Mouse (Mus musculus) limb, embryonic 11.5 days (tissue): ENCODE measurements around the gene Kirrel2. TPM values are rescaled to one million over a fixed set of nuclear protein-coding genes. Genes with fewer than 3 reads are reported as not detected.
A peak's percentile ranks its signal among the peaks of the same experiment; 100 is the strongest.
"Not testable (repeated sequence)": the region's sequence is repeated elsewhere in the genome, so short reads cannot be mapped to it uniquely, and the experiment has no call there.

Experiments used
- ATAC-seq: fragments of 200-750 bp; cut with Nextera tagmentation; 2 replicates; pipeline ENCODE4 v1.8.0; 2017; ENCODE audit warnings: low read depth; ENCODE audit not compliant: insufficient number of reproducible peaks, low FRiP score, low TSS enrichment
- DNase-seq: peaks from one replicate; pipeline ENCODE4 v3.0.0-alpha.2; 2015; ENCODE audit warnings: low spot score
- H3K27ac ChIP-seq: fragments of 300-500 bp; sonication (generic); replicated peaks from 2 replicates; pipeline ENCODE4 v1.5.1; 2014; ENCODE audit warnings: low read depth, mild to moderate bottlenecking, low read length
- H3K27me3 ChIP-seq: fragments of 300-500 bp; sonication (generic); 2 replicates; pipeline ENCODE4 v1.6.1; 2014; ENCODE audit warnings: mild to moderate bottlenecking, low read length, mixed read lengths; ENCODE audit not compliant: control insufficient read depth, insufficient read depth
- H3K36me3 ChIP-seq: fragments of 300-500 bp; sonication (generic); 2 replicates; pipeline ENCODE4 v1.6.1; 2014; ENCODE audit warnings: mild to moderate bottlenecking, low read length, moderate library complexity, mixed read lengths; ENCODE audit not compliant: control insufficient read depth, insufficient read depth
- H3K4me1 ChIP-seq: fragments of 300-500 bp; sonication (generic); 2 replicates; pipeline ENCODE4 v1.6.1; 2014; ENCODE audit warnings: low read length, mixed read lengths; ENCODE audit not compliant: control insufficient read depth, insufficient read depth
- H3K4me2 ChIP-seq: fragments of 300-500 bp; sonication (generic); 2 replicates; pipeline ENCODE4 v1.6.1; 2014; ENCODE audit warnings: low read depth, mild to moderate bottlenecking, moderate library complexity; ENCODE audit not compliant: severe bottlenecking
- H3K4me3 ChIP-seq: fragments of 300-500 bp; sonication (generic); 2 replicates; pipeline ENCODE4 v1.5.1; 2014; ENCODE audit warnings: low read depth, low read length
- H3K9ac ChIP-seq: fragments of 300-500 bp; sonication (generic); 2 replicates; pipeline ENCODE4 v1.6.1; 2014; ENCODE audit warnings: mild to moderate bottlenecking, low read length
- H3K9me3 ChIP-seq: fragments of 300-500 bp; sonication (generic); 2 replicates; pipeline ENCODE4 v1.6.1; 2016; ENCODE audit warnings: low read length; ENCODE audit not compliant: control insufficient read depth
- WGBS: fragments of 180-500 bp; shearing (Covaris S2); extraction: QIAGEN DNeasy Blood & Tissue Kit; methylation state at CpG from one replicate; pipeline ENCODE4 v1.1.7; 2014; 5-methylcytosine and 5-hydroxymethylcytosine counted together
- polyA plus RNA-seq: library from polyadenylated mRNA; unstranded; fragments of >200 nt; fragmentation: Nextera tagmentation; extraction: Ambion mirVana; gene quantifications from 2 replicates; pipeline ENCODE4 v1.2.1, GENCODE M21; 2014

The Kirrel2 gene
- polyA plus RNA-seq, 1 experiment from 2014 or later = not detected

DNA sequence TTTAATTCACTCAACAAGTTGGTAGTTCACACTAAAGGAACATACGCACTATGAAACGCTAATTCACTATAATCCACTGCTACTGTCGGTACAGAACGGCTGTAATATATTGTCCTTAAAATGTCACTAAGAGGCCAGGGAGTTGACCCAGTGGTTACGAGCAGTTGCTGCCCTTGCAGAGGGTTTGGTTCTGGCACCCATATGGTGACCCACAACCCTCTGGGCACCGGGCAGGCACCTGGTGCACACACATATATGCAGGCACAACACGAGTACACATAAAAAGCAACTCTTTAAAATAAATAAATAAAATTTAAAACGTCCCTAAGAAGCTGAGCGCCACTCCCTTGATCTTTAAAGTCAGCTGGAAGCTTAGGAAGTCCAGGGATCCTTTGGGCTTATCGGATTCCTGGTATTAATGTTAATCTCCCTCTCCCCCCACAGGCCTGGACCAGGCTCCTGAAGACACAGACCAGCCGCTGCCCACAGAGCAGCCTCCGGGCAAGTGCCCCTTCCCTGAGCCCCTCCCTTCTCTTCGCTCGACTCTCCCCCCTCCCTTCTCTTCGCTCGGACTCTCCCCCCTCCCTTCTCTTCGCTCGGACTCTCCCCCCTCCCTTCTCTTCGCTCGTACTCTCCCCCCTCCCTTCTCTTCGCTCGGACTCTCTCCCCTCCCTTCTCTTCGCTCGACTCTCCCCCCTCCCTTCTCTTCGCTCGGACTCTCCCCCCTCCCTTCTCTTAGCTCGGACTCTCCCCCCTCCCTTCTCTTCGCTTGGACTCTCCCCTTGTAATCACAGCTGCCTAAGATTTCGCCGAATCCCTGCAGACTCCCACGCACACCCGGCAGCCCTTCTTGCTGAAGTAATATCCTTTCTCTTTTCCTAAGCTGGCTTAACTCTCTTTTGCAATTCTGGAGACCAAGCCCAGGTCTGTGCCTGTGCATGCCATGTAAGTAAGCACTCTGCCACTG is 20.2 kb upstream of the Kirrel2 start:
- H3K9me3 ChIP-seq = no peaks in the 10 kb centered on the region; the same call in 1 of the 2 replicates
- no peaks in the 10 kb centered on the region for H3K4me1 ChIP-seq
- no peaks in the 10 kb centered on the region for H3K36me3 ChIP-seq
- DNase-seq (peak; percentile 26), ATAC-seq (no peak)
- H3K4me3 ChIP-seq = peak overlapping the region; percentile 9; the same call in 1 of the 2 replicates
- H3K27ac ChIP-seq = no peak overlapping the region
- no peak overlapping the region for H3K9ac ChIP-seq
- WGBS = 6% methylated on average over 32 of the region's 32 CpGs
- H3K27me3 ChIP-seq = no peaks in the 10 kb centered on the region
- peak overlapping the region; percentile 36 for H3K4me2 ChIP-seq

DNA sequence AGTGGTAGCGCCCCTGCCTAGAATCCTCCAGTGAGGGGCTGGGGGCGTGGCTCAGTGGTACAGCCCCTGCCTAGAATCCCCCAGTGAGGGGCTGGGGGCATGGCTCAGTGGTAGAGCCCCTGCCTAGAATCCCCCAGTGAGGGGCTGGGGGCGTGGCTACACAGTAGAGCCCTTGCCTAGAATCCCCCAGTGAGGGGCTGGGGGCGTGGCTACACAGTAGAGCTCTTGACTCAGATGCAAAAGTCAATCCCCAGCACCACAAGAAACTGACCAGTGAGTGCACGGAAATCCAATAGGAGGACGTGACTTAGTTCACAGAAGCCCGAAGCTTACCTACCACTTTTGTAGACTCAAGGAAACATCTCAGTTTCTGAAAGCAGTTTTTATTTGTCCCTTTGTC is 18.6 kb upstream of the Kirrel2 start:
- H3K9ac ChIP-seq, H3K4me2 ChIP-seq, DNase-seq, H3K4me1 ChIP-seq, H3K27me3 ChIP-seq, H3K27ac ChIP-seq, ATAC-seq, H3K4me3 ChIP-seq, H3K9me3 ChIP-seq, H3K36me3 ChIP-seq: not testable (repeated sequence)
- 84% methylated on average over 7 of the region's 7 CpGs for whole genome bisulfite sequencing

DNA sequence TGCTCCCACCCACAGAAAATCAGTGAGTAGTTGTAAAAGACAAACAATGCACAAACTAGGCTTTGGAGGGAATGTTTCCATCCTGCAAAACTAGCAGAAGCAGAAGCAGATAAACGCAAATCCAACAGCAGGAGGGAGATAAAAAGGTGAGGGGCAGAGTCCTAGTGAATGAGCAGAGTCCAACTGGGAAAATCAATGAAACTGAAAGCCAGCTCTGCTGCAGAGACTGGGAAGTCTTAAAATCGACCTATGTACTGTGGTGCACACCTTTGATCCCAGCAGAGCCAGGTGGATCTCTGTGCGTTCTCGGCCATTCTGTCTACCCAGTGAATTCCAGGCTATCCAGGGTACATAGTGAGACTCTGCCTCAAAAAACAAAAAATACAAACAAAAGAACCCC is 17.5 kb upstream of the Kirrel2 start:
- H3K27ac ChIP-seq = no peak overlapping the region
- no peak overlapping the region for H3K4me3 ChIP-seq
- no peaks in the 10 kb centered on the region; the same call in 1 of the 2 replicates for H3K9me3 ChIP-seq
- 70% methylated on average over 4 of the region's 4 CpGs for WGBS
- no peak overlapping the region for H3K4me2 ChIP-seq
- ATAC-seq (no peak), DNase-seq (no peak)
- no peaks in the 10 kb centered on the region for H3K36me3 ChIP-seq
- H3K4me1 ChIP-seq = no peaks in the 10 kb centered on the region
- no peaks in the 10 kb centered on the region for H3K27me3 ChIP-seq
- H3K9ac ChIP-seq = no peak overlapping the region

DNA sequence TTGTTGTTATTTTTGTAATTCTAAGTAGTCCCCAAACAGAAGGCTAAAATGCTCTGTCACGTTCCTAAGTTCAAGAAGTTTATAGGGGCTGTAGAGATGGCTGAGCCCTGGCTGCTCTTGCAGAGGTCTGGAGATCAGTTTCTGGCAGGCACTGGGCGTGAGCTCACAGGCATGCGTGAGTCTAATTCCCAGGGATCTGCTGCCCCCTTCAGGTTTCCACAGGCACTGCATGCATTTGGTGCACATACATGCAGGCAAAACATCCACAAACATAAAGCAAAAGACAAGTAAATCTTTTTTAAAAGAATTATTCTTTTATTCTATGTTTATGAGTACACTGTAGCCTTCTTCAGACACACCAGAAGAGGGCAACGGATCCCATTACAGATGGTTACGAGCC is 14.9 kb upstream of the Kirrel2 start:
- Histone ChIP-seq H3K27me3 (peaks cover 5% of the 10 kb centered on the region), H3K9me3 (no peaks in the 10 kb centered on the region; the same call in 1 of the 2 replicates), H3K4me2 (no peak overlapping the region), H3K4me1 (no peaks in the 10 kb centered on the region), H3K4me3 (no peak overlapping the region), H3K36me3 (no peaks in the 10 kb centered on the region), H3K9ac (no peak overlapping the region), H3K27ac (no peak overlapping the region)
- DNase-seq = peak; percentile 69
- 42% methylated on average over 5 of the region's 5 CpGs for WGBS
- no peak for ATAC-seq

DNA sequence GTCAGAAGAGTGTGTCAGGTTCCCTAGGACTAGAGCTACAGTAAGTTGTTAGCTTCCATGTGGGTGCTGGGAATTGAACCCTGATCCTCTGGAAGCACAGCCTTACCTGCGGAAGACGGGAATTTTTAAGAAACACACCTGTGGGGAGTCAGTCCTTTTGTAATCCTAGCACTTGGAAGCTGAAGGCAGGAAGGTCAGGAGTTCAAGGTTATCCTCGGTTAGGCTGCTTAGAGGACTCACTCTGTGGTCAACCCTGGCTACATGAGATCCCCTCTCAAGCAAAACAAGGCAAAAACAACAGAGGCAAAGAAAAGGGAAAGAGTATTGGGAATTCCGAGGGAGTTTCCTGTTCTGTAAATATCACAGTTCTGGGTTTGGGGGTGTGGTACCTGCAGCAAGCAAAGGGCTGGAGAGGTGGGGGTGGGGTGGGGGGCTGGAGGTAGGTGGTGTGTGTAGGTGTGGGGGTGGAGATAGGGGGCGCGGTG is 7.4 kb upstream of the Kirrel2 start:
- Histone ChIP-seq H3K9me3 (no peaks in the 10 kb centered on the region), H3K27ac (no peak overlapping the region), H3K36me3 (no peaks in the 10 kb centered on the region), H3K4me2 (no peak overlapping the region), H3K4me3 (no peak overlapping the region), H3K9ac (no peak overlapping the region), H3K27me3 (peaks cover 75% of the 10 kb centered on the region), H3K4me1 (peaks cover 3% of the 10 kb centered on the region; the same call in 1 of the 2 replicates)
- ATAC-seq (no peak), DNase-seq (no peak)
- WGBS = 14% methylated on average over 6 of the region's 6 CpGs

DNA sequence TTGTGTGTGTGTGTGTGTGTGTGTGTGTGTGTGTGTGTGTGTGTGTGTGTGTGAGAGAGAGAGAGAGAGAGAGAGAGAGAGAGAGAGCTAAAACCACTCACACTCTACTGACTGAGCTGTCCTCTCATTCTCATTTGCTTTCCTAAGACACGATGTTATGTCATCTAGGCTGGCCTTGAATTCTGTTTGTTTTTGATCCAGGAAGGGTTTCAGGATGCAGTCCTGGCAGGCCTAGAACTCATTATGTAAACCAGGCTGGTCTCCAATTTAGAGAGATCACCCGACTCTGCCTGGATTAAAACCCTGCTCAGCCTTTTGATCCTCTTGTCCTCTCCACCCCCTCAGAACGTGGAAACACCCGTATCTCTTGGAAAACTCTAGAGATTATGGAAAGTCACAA is 6.5 kb upstream of the Kirrel2 start:
- Histone ChIP-seq H3K4me3 (no peak overlapping the region), H3K27ac (no peak overlapping the region), H3K4me1 (peaks cover 3% of the 10 kb centered on the region; the same call in 1 of the 2 replicates), H3K27me3 (peaks cover 82% of the 10 kb centered on the region), H3K9ac (no peak overlapping the region), H3K9me3 (no peaks in the 10 kb centered on the region), H3K36me3 (no peaks in the 10 kb centered on the region), H3K4me2 (no peak overlapping the region)
- 25% methylated on average over 4 of the region's 4 CpGs for WGBS
- ATAC-seq (no peak), DNase-seq (no peak)

DNA sequence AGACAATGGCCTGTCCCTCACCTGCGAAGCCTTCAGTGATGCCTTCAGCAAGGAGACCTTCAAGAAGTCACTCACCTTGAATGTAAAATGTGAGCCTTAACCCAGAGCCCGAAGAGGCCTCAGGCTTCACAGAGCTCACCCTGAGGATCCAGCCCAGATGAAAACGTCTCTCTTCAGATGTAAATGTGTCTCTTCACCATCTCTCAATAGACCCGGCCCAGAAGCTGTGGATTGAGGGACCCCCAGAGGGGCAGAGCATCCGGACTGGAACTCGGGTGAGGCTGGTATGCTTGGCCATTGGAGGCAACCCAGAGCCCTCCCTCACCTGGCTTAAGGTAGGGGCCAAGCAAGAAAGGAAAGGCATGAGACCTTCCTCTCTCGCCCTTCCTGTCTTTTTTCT is 6.1 kb upstream of the Kirrel2 start:
- H3K4me1 ChIP-seq = peaks cover 3% of the 10 kb centered on the region; the same call in 1 of the 2 replicates
- no peak overlapping the region for H3K27ac ChIP-seq
- no peak for DNase-seq
- no peaks in the 10 kb centered on the region for H3K9me3 ChIP-seq
- no peak overlapping the region for H3K9ac ChIP-seq
- no peak overlapping the region for H3K4me2 ChIP-seq
- peaks cover 86% of the 10 kb centered on the region for H3K27me3 ChIP-seq
- WGBS = 39% methylated on average over 7 of the region's 7 CpGs
- H3K36me3 ChIP-seq = no peaks in the 10 kb centered on the region
- no peak; the same call in 1 of the 2 replicates for ATAC-seq
- H3K4me3 ChIP-seq = no peak overlapping the region

DNA sequence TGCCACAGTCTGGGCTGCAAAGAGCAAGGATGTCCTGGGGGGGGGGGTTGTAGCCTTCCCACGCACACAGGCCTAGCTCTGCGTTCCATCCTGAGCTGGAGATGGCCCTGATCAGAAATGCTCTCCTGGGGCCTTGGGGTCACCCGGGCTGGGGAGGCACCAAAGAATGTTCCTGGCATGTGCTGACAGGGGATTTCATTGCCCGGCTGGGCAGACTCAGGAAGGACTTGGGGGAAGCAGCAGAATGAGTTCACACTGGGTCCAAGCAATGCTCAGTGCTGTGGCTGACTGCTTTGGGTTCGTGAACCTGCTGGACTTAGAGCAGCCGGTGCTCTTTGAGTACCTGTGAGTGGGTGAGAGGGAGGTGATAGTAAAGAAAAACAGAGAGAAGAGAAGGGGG is 2.0 kb upstream of the Kirrel2 start:
- no peaks in the 10 kb centered on the region for H3K36me3 ChIP-seq
- H3K9me3 ChIP-seq = no peaks in the 10 kb centered on the region
- ATAC-seq = no peak
- 45% methylated on average over 6 of the region's 6 CpGs for WGBS
- peaks cover 91% of the 10 kb centered on the region for H3K27me3 ChIP-seq
- H3K4me1 ChIP-seq = 0 out of 2 replicates have a peak, but pooled peaks cover 3% of the 10 kb centered on the region
- H3K4me3 ChIP-seq = no peak overlapping the region
- H3K9ac ChIP-seq = no peak overlapping the region
- no peak overlapping the region for H3K4me2 ChIP-seq
- DNase-seq = no peak
- no peak overlapping the region for H3K27ac ChIP-seq
